In genomic region chr1:193293039-193293438, GRCm38 (mm10) we compare ENCODE assay signal across 24 mouse cellular contexts. TPM values are rescaled to one million over a fixed set of nuclear protein-coding genes. Genes with fewer than 3 reads are reported as not detected.
DNase-seq lines count a peak whose midpoint lies in the region; ATAC-seq lines count a peak whose summit lies in the region.
"Had no signal": no experiment of that assay in that cellular context is flagged by ENCODE, and none has a peak within 500 bp of the region (broad histone marks: within the 10 kb centered on the region; RNA-seq: fewer than 3 reads in every experiment).

No protein-coding gene starts in this region.

- H3K9me3 ChIP-seq in forebrain, embryonic 10.5 days, result no peaks in the 10 kb centered on the region
- H3K9me3 ChIP-seq: embryonic facial prominence, embryonic 10.5 days; embryonic facial prominence, embryonic 13.5 days; forebrain, embryonic 13.5 days; hindbrain, embryonic 10.5 days; hindbrain, embryonic 13.5 days had no signal

- DNase-seq in adrenal gland, postnatal 10 days, result peak; percentile 15
- no peak for DNase-seq in adrenal gland, postnatal 14 days
- DNase-seq in adipocyte (ENCODE audit: low spot score), result peak; percentile 90
- DNase-seq in cerebellum, postnatal 10 days, result no peak
- DNase-seq in forebrain, embryonic 10.5 days (ENCODE audit: extremely low spot score, low spot score), result no peak
- DNase-seq: adrenal gland, postnatal 25 days; cerebellum, adult 18-20 months; cerebellum, adult 9-10 months; cerebellum, postnatal 25 days; embryo, embryonic 11 days; gastrocnemius, postnatal 10 days; gastrocnemius, postnatal 36 days; heart, adult 11 months had no signal

- H3K36me3 ChIP-seq in forebrain, embryonic 10.5 days (replicated peaks), result no peaks in the 10 kb centered on the region
- H3K36me3 ChIP-seq: embryonic facial prominence, embryonic 10.5 days; embryonic facial prominence, embryonic 13.5 days; hindbrain, embryonic 10.5 days; hindbrain, embryonic 13.5 days had no signal

- 72% methylated on average over 2 of the region's 2 CpGs for WGBS in forebrain, embryonic 10.5 days

- no peaks in the 10 kb centered on the region for H3K4me1 ChIP-seq in forebrain, embryonic 10.5 days
- H3K4me1 ChIP-seq: embryonic facial prominence, embryonic 10.5 days; embryonic facial prominence, embryonic 13.5 days; forebrain, embryonic 13.5 days; hindbrain, embryonic 10.5 days; hindbrain, embryonic 13.5 days had no signal

- no peak overlapping the region for H3K27ac ChIP-seq in forebrain, embryonic 10.5 days
- H3K27ac ChIP-seq: embryonic facial prominence, embryonic 10.5 days; embryonic facial prominence, embryonic 13.5 days; forebrain, embryonic 13.5 days; hindbrain, embryonic 10.5 days; hindbrain, embryonic 13.5 days had no signal

- H3K27me3 ChIP-seq in forebrain, embryonic 10.5 days (ENCODE audit: poor library complexity, severe bottlenecking), result no peaks in the 10 kb centered on the region
- H3K27me3 ChIP-seq: embryonic facial prominence, embryonic 13.5 days; forebrain, embryonic 13.5 days; hindbrain, embryonic 13.5 days had no signal

- ATAC-seq in granulocyte monocyte progenitor cell, adult 5-6 weeks (replicated peaks; ENCODE audit: poor library complexity, severe bottlenecking), result peak; percentile 94
- ATAC-seq in megakaryocyte progenitor cell, adult 5-6 weeks (replicated peaks; ENCODE audit: poor library complexity), result peak; percentile 82
- ATAC-seq: activated CD4-positive, CD25-positive, alpha-beta regulatory T cell, adult 4 months; forebrain, embryonic 13.5 days; forebrain, embryonic 16.5 days; hindbrain, embryonic 16.5 days had no signal

- no peak overlapping the region for H3K4me3 ChIP-seq in forebrain, embryonic 10.5 days
- H3K4me3 ChIP-seq: embryonic facial prominence, embryonic 10.5 days; embryonic facial prominence, embryonic 13.5 days; erythroblast, embryonic 14.5 days; forebrain, embryonic 13.5 days; hindbrain, embryonic 10.5 days; hindbrain, embryonic 13.5 days had no signal

RNA-seq across cellular contexts. Expression of gene G0s2, which starts 20.0 kb away (rescaled TPM):
- 100 to 1,000 TPM; 138 to 255 TPM for total RNA-seq in adrenal gland, postnatal 10 days (2021)
- total RNA-seq in adrenal gland, postnatal 14 days (2021), result 163 and 182 TPM in 2 replicates
- total RNA-seq in granulocyte monocyte progenitor cell, adult 5-6 weeks (2014; fragmentation: Nextera tagmentation), result 1.8 and 2.3 TPM in 2 replicates
- total RNA-seq in granulocyte monocyte progenitor cell, adult 5-6 weeks (2017), result 7.5 and 20.4 TPM in 2 replicates
- total RNA-seq in megakaryocyte progenitor cell, adult 5-6 weeks (2015), result 9.3 and 11.9 TPM in 2 replicates
- 14.2 and 27.8 TPM in 2 replicates for total RNA-seq in megakaryocyte progenitor cell, adult 5-6 weeks (2017)
- polyA plus RNA-seq in forebrain, embryonic 10.5 days (2016; fragmentation: Nextera tagmentation; extraction: Ambion mirVana), result 5.6 and 6.1 TPM in 2 replicates

RNA-seq across cellular contexts. Expression of gene Hsd11b1, which starts 29.2 kb away (rescaled TPM):
- total RNA-seq in adrenal gland, postnatal 10 days (2021), result 100 to 1,000 TPM in 1 of 2 experiments, 10 to 100 TPM in 1; 47.9 to 110 TPM
- 26.4 and 82.7 TPM in 2 replicates for total RNA-seq in adrenal gland, postnatal 14 days (2021)
- 19.3 and 43.7 TPM in 2 replicates for total RNA-seq in granulocyte monocyte progenitor cell, adult 5-6 weeks (2014; fragmentation: Nextera tagmentation)
- total RNA-seq in granulocyte monocyte progenitor cell, adult 5-6 weeks (2017), result 27.4 and 31.4 TPM in 2 replicates
- total RNA-seq in megakaryocyte progenitor cell, adult 5-6 weeks (2015), result 74.0 and 84.4 TPM in 2 replicates
- 34.5 and 39.9 TPM in 2 replicates for total RNA-seq in megakaryocyte progenitor cell, adult 5-6 weeks (2017)
- polyA plus RNA-seq in forebrain, embryonic 10.5 days (2016; fragmentation: Nextera tagmentation; extraction: Ambion mirVana), result 0.12 and 0.14 TPM in 2 replicates
- polyA plus RNA-seq: erythroblast, embryonic 14.5 days; hindbrain, embryonic 10.5 days; hindbrain, embryonic 13.5 days had no signal

Comparison
In these comparisons a context has a peak if more than half of its experiments do, and no peak if none do; other contexts are left out.
1. DNase-seq: peak in adrenal gland, postnatal 10 days (single experiment) and adipocyte (single experiment); none in adrenal gland, postnatal 14 days (single experiment), cerebellum, postnatal 10 days (0 of 2) and forebrain, embryonic 10.5 days (single experiment).